Mouse (Mus musculus): ENCODE results near the gene Bcl2l1. TPM values are rescaled to one million over a fixed set of nuclear protein-coding genes. Genes with fewer than 3 reads are reported as not detected.

The Bcl2l1 gene
- polyA plus RNA-seq, 1 experiment: 91.7 TPM

DNA sequence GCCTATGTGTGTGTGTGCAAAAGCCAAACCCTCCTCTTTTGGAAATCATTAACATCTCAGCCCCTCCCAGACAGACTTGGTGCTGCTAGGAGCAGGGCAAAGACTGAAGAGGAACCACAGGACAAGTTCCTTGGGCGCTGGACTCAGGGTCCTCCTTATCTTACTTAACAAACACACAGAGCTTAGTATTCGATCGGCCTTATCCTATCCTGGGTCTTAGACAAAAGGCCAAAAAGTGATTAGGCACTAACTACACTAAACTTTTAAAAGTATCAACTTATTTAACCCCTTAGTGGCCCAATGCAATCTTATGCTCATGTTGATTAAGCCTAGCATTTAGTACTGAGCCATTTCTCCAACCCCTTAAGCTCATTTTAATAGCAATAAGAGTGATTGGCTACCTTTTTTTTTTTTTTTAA is 91.7 kb downstream of the Bcl2l1 start:
- no peak for DNase-seq (ENCODE audit: extremely low spot score in 1 of 2, low spot score in 1 of 2)

DNA sequence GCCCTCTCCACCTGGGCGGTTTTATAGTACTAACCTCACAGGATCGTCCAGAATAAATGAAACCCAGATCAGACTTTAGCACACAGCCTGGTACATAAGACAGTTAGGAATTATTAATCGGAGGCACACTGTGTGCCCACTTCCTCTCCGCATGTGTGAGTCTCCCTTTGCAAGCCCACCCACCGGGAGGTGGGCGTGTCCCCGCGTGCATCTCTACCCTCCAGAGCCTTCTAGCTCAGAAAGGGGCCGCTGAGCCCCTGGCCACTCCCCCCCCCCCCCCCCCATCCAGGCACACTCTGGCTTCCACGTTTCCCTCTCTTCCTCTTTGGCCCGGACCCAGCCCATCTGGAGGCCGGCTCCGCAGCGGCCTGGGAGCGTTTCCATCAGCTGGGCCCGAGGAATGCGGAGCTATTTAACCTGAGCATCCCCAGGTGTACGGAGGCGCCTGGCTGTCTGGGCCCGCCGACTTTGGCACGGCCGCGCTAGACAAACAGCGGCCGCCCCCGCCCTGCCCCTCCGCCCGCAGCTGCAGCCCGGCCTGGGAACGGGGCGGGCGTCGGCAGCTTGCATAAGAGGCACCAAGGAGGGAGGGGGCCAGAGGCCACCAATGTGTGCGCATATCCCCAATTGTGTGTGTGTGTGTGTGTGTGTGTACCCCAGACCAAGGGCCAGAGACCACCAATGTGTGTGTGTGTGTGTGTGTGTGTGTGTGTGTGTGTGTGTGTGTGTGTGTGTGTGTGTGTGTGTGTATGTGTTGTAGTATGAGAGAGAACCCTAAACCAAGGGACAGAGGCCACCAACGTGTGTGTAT is 92.3 kb downstream of the Bcl2l1 start:
- peak in 1 of 2 experiments; percentile 32 for DNase-seq (ENCODE audit: extremely low spot score in 1 of 2, low spot score in 1 of 2)

DNA sequence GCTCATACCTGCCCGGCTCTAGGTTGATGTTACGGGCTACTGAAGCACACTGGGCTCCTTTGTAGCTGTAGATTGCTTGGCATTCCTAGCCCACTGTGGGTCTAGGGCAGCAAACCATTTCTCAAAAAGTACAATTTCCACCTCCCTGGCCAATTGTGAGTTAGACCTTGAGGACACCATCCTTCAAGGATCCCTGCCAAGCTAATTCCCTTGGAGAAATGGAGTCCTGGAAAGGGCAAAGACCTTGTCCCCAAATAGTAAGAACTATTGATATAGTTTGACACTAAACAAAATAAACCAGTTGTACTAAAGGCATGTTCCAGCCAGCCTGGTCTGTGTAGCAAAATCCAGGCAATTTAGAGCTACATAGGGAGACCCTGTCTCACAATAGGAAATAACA is 93.2 kb downstream of the Bcl2l1 start:
- no peak for DNase-seq (ENCODE audit: extremely low spot score in 1 of 2, low spot score in 1 of 2)

DNA sequence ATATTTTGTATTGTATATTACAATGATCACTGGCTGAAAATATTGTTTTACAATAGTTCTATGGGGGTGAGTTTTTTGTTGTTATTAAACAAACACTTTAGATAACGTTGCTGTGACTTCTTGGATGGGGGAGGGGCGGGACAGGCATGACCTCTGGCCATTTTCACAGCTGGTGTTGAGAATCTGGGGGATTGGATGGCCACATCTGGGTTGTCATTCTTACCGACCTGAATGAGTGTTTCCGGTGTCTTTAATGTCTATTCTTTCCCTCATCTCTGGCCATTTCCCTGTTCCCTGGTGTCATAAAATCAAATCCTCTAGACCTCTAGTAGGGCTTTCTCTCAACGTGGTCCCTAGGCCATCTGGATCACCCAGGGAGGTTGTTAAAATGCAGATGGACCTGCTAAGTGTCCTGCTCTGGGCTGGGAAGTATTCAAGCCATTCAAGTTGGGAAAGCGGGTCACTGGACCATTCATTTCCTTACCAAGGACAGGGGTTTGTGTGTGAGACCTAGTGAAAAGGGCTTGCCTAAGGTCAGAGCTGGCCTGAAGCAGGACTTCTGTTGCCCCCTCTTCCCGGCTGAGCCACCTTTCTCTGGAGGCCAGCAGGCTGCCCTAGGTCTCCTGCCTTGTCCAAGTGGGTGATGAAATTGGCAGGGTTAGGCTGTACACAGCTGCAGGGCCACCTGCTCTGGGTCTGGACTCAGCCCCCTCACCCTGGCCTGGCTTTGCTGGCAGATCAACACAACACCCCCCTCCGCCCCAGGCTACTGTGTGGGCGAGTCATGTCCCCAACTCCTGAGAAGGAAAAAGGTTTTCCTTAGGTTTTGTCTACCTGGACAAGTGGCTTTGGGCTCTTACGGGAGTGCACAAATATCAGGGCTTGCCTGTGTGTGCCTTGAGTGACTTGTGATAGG is 94.0 kb downstream of the Bcl2l1 start:
- no peak for DNase-seq (ENCODE audit: extremely low spot score in 1 of 2, low spot score in 1 of 2)

DNA sequence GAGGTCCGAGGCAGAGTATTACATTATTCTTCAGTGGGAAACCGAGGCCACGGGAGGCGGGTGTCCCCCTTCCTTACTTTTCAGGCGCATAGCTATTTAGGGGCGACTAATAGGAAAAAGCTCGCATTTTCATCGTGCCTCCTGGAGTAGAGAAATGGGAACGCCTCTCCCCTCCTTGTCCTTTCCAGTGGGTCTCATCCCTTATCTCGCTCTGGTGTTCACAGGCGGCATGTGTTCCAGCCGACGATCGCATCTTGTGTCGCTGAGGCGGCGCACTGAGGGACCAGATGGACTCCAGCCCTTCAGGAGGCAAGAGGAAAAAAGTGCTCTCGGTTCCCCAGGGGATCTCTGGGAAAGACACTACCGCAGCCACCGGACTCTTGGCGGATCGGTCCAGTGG is 94.8 kb downstream of the Bcl2l1 start:
- peak in 1 of 2 experiments; percentile 27 for DNase-seq (ENCODE audit: extremely low spot score in 1 of 2, low spot score in 1 of 2)

DNA sequence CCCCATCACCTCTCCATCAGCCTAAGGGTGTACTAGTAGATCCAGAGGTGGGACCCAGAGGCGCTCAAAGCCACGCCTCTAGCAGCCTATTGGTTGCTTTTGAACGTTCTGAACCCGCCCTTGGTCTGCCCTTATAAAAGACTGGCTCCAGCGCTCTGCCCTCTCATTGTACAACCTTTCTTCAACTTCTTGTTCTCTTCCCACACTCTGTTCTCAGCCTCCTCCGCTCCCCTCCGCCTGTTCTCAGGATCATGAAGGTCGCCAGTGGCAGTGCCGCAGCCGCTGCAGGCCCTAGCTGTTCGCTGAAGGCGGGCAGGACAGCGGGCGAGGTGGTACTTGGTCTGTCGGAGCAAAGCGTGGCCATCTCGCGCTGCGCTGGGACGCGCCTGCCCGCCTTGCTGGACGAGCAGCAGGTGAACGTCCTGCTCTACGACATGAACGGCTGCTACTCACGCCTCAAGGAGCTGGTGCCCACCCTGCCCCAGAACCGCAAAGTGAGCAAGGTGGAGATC is 95.4 kb downstream of the Bcl2l1 start, which contains the start of gene Id1:
Id1 (plus strand) TSS at position 162 of the 512 bp plus-strand sequence.
- peak; percentile 40 to 73 for DNase-seq (ENCODE audit: extremely low spot score in 1 of 2, low spot score in 1 of 2)

DNA sequence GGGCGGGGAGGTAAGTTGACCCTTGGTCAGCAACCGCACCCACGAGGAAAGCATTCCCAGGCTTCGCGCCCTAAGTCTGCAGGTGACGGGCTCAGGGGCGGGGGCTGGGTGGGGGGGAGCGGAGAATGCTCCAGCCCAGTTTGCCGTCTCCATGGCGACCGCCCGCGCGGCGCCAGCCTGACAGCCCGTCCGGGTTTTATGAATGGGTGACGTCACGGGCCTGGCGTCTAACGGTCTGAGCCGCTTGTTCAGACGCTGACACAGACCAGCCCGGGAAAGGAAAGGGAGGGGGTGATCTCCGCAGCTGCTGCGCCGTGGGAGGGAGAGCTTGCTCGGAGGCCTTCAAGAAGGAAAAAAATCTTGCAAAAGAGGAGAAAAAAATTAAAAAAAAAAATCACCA is 96.5 kb downstream of the Bcl2l1 start:
- peak; percentile 88 to 96 for DNase-seq (ENCODE audit: extremely low spot score in 1 of 2, low spot score in 1 of 2)

DNA sequence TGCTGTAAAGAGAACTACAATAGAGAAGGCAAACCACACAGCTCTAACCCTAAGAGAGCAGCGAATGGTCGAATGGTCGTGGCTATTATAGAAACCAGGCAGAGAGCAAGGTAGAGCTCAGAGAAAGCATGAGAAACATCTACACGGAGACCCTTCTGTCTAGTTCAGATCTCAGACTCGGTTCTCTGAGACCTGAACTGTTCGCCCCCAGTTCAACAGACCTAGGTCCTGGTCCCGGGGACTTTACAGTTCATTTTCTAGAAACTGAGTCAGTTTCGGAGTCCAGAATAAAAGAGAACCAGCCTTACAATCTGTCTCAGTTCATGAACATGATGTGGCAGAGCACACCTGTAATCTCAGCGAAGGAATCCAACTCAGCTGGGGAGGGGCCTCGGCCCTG is 97.0 kb downstream of the Bcl2l1 start:
- DNase-seq (ENCODE audit: extremely low spot score in 1 of 2, low spot score in 1 of 2): no peak

DNA sequence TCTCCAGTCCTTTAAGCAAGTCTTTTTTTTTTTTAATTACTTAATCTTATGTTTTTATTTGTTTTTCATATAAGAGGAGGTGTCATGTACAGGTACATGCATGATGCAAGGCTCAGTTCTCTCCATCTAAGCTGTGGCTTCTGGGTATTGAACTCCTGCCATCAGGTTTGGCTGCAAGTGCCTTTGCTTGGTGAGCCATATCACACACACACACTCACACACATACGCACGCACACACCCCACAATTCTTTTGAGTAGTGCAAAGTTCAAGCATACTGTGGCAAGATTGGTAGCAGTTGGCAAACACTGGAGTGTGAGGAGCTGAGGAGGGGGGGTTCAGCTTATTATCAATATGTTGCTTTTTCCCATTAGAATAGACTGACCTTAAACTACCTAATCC is 98.3 kb downstream of the Bcl2l1 start:
- DNase-seq (ENCODE audit: extremely low spot score in 1 of 2, low spot score in 1 of 2): no peak

Other genes with a start within 250 kb of the Bcl2l1 start
- not detected in 2 replicates for gene Defb45, start 232.3 kb downstream of the Bcl2l1 start, polyA plus RNA-seq (2012; rRNA removed)
- not detected in 2 replicates for gene Defb36, start 227.4 kb downstream of the Bcl2l1 start, polyA plus RNA-seq (2012; rRNA removed)
- gene Defb25, start 208.7 kb downstream of the Bcl2l1 start, polyA plus RNA-seq (2012; rRNA removed): not detected in 2 replicates
- gene Rem1, start 204.8 kb downstream of the Bcl2l1 start, polyA plus RNA-seq (2012; rRNA removed): 0.59 and 0.72 TPM in 2 replicates
- 82.4 and 82.7 TPM in 2 replicates for gene H13, start 162.3 kb downstream of the Bcl2l1 start, polyA plus RNA-seq (2012; rRNA removed)
- gene Mcts2, start 144.7 kb downstream of the Bcl2l1 start, polyA plus RNA-seq (2012; rRNA removed): 18.9 and 19.0 TPM in 2 replicates
- 81.5 and 93.8 TPM in 2 replicates for gene Id1, start 95.5 kb downstream of the Bcl2l1 start, polyA plus RNA-seq (2012; rRNA removed)
- 6.9 and 7.6 TPM in 2 replicates for gene Cox4i2, start 77.6 kb downstream of the Bcl2l1 start, polyA plus RNA-seq (2012; rRNA removed)
- gene Tpx2, start 16.2 kb upstream of the Bcl2l1 start, polyA plus RNA-seq (2012; rRNA removed): 1.6 and 1.7 TPM in 2 replicates
- gene Mylk2, start 79.6 kb upstream of the Bcl2l1 start, polyA plus RNA-seq (2012; rRNA removed): not detected in 2 replicates
- 1.1 and 1.5 TPM in 2 replicates for gene Foxs1, start 101.5 kb upstream of the Bcl2l1 start, polyA plus RNA-seq (2012; rRNA removed)
- 30.1 and 34.9 TPM in 2 replicates for gene Dusp15, start 120.0 kb upstream of the Bcl2l1 start, polyA plus RNA-seq (2012; rRNA removed)
- 1.6 and 1.9 TPM in 2 replicates for gene Ttll9, start 130.8 kb upstream of the Bcl2l1 start, polyA plus RNA-seq (2012; rRNA removed)
- 86.3 and 86.6 TPM in 2 replicates for gene Pdrg1, start 183.7 kb upstream of the Bcl2l1 start, polyA plus RNA-seq (2012; rRNA removed)
- 1.5 and 1.8 TPM in 2 replicates for gene Xkr7, start 200.1 kb upstream of the Bcl2l1 start, polyA plus RNA-seq (2012; rRNA removed)
- 12.2 and 16.4 TPM in 2 replicates for gene Ccm2l, start 234.2 kb upstream of the Bcl2l1 start, polyA plus RNA-seq (2012; rRNA removed)